ENCODE assay signal across 20 mouse cellular contexts in the genomic region with DNA sequence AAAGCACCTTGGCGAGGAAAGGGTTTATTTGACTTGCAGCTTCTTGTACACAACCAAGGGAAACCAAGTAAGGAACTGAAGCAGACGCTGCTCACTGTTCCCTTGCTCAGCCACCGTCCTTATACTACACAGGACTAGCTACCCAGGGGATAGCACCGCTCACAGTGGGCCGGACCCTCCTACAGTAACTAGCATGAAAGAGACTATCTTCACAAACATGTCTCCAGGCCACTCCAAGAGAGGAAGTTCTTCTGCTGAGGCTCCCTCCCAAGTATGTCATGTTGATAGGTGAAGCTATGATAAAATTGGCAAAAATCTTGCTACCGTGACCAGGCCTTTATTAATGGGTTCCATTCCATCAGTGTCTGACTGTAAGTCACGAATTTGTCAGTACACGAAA.
"Had no signal": no experiment of that assay in that cellular context is flagged by ENCODE, and none has a peak within 500 bp of the region (broad histone marks: within the 10 kb centered on the region; RNA-seq: fewer than 3 reads in every experiment).

No protein-coding gene starts in this region.

- H3K4me2 ChIP-seq: limb, embryonic 13.5 days; lung, embryonic 14.5 days; midbrain, embryonic 13.5 days; neural tube, embryonic 13.5 days; stomach, embryonic 15.5 days had no signal

- H3K27ac ChIP-seq: kidney, postnatal 0 days; layer of hippocampus, adult 2 months; limb, embryonic 10.5 days; limb, embryonic 13.5 days; macrophage; midbrain, embryonic 10.5 days; midbrain, embryonic 13.5 days; neural tube, embryonic 13.5 days; stomach, embryonic 15.5 days had no signal

- H3K4me1 ChIP-seq: limb, embryonic 10.5 days; midbrain, embryonic 10.5 days; midbrain, embryonic 13.5 days; neural tube, embryonic 13.5 days; stomach, embryonic 15.5 days had no signal

- H3K27me3 ChIP-seq: limb, embryonic 13.5 days; midbrain, embryonic 13.5 days; neural tube, embryonic 13.5 days; stomach, embryonic 15.5 days had no signal

- H3K9ac ChIP-seq: limb, embryonic 13.5 days; lung, embryonic 14.5 days; midbrain, embryonic 13.5 days; neural tube, embryonic 13.5 days; stomach, embryonic 15.5 days had no signal

- H3K4me3 ChIP-seq: layer of hippocampus, adult 2 months; limb, embryonic 10.5 days; limb, embryonic 13.5 days; midbrain, embryonic 10.5 days; midbrain, embryonic 13.5 days; myocyte; neural tube, embryonic 13.5 days; stomach, embryonic 15.5 days had no signal

- H3K9me3 ChIP-seq: limb, embryonic 10.5 days; limb, embryonic 13.5 days; midbrain, embryonic 10.5 days; midbrain, embryonic 13.5 days; neural tube, embryonic 13.5 days; stomach, embryonic 15.5 days had no signal

- ATAC-seq: lung, postnatal 0 days; midbrain, embryonic 13.5 days; midbrain, embryonic 16.5 days had no signal

- DNase-seq: kidney, adult 2 months; kidney, postnatal 25 days; layer of hippocampus, adult 9-11 months; lung, embryonic 14.5 days; retina, postnatal 1 day; right cerebral cortex, postnatal 25 days; spleen, adult 18-20 months; thymus, postnatal 36 days had no signal
